Mouse (Mus musculus) liver, embryonic 14.5 days (tissue): ENCODE results near the gene Gm21969. TPM values are rescaled to one million over a fixed set of nuclear protein-coding genes. Genes with fewer than 3 reads are reported as not detected.

Experiments used
- ATAC-seq: fragments of 200-750 bp; cut with Nextera tagmentation; 2 replicates; pipeline ENCODE4 v1.8.0; 2017; ENCODE audit warnings: moderate number of reproducible peaks, mild to moderate bottlenecking, moderate library complexity; ENCODE audit not compliant: insufficient read depth
- DNase-seq, 3 experiments: peaks; one replicate each; pipeline ENCODE4 v3.0.0-alpha.2; 2012 to 2013; ENCODE audit warnings: low read depth in 3 of 3, low spot score in 3 of 3
- H3K27ac ChIP-seq: fragments of 300-500 bp; sonication (generic); 2 replicates; pipeline ENCODE4 v1.5.1; 2014; ENCODE audit warnings: moderate library complexity, mild to moderate bottlenecking, control low read depth, inconsistent platforms
- H3K27me3 ChIP-seq: fragments of 300-500 bp; sonication (generic); 2 replicates; pipeline ENCODE4 v1.6.1; 2014; ENCODE audit warnings: mild to moderate bottlenecking, low read length, moderate library complexity; ENCODE audit not compliant: control insufficient read depth, insufficient read depth
- H3K36me3 ChIP-seq: fragments of 300-500 bp; sonication (generic); replicated peaks from 2 replicates; pipeline ENCODE4 v1.6.1; 2014; ENCODE audit warnings: low read depth; ENCODE audit not compliant: control insufficient read depth, insufficient read depth
- H3K4me1 ChIP-seq, 2 experiments: fragments of 200-500 bp in 1 of 2; fragments of 300-500 bp in 1 of 2; sonication (generic) in 1 of 2; replicated peaks; 2 replicates each; pipeline ENCODE4 v1.6.1; 2012 to 2014; ENCODE audit warnings: antibody characterized with exemption in 1 of 2, inconsistent platforms in 1 of 2, low read length in 1 of 2; ENCODE audit not compliant: control insufficient read depth in 2 of 2, insufficient read depth in 2 of 2
- H3K4me2 ChIP-seq: fragments of 300-500 bp; sonication (generic); 2 replicates; pipeline ENCODE4 v1.6.1; 2014; ENCODE audit warnings: low read depth, mild to moderate bottlenecking, control low read depth, moderate library complexity
- H3K4me3 ChIP-seq, 2 experiments: fragments of 200-500 bp in 1 of 2; fragments of 300-500 bp in 1 of 2; sonication (generic) in 1 of 2; 2 replicates each; pipeline ENCODE4 v1.5.1; 2012 to 2014; ENCODE audit warnings: low read depth in 2 of 2, low read length in 2 of 2, mild to moderate bottlenecking in 2 of 2, control low read depth in 1 of 2, inconsistent platforms in 1 of 2, moderate library complexity in 1 of 2; ENCODE audit not compliant: insufficient read depth in 1 of 2
- H3K9ac ChIP-seq: fragments of 300-500 bp; sonication (generic); replicated peaks from 2 replicates; pipeline ENCODE4 v1.6.1; 2014; ENCODE audit warnings: mild to moderate bottlenecking, control low read depth, moderate library complexity
- H3K9me3 ChIP-seq: fragments of 300-500 bp; sonication (generic); 2 replicates; pipeline ENCODE4 v1.6.1; 2016; ENCODE audit warnings: low read length, mixed read lengths; ENCODE audit not compliant: control insufficient read depth
- CTCF ChIP-seq: IDR thresholded peaks from 2 replicates; pipeline ENCODE4 v1.5.1; 2016; ENCODE audit warnings: antibody characterized with exemption, low read depth, control low read depth
- EP300 ChIP-seq: IDR thresholded peaks from 2 replicates; pipeline ENCODE4 v1.6.1; 2016; ENCODE audit warnings: antibody characterized with exemption, low read depth
- WGBS: fragments of 180-500 bp; shearing (Covaris S2); extraction: QIAGEN DNeasy Blood & Tissue Kit; methylation state at CpG from one replicate; pipeline ENCODE4 v1.1.7; 2014; ENCODE audit not compliant: insufficient replicate concordance; 5-methylcytosine and 5-hydroxymethylcytosine counted together
- polyA plus RNA-seq, 2 experiments: library from polyadenylated mRNA; depleted of rRNA in 1 of 2; stranded (reverse) in 1 of 2; unstranded in 1 of 2; fragments of >200 nt; fragmentation: Nextera tagmentation in 1 of 2; extraction: Ambion mirVana in 1 of 2; gene quantifications; 2 replicates each; pipeline versions ENCODE4 v1.2.1 to v1.2.3; 2012 to 2014

Gene Gm21969
- polyA plus RNA-seq, 2 experiments, result not detected

- ATAC-seq (no peak), DNase-seq (no peak)
- TF ChIP-seq CTCF (no peak), EP300 (no peak)
- Histone ChIP-seq H3K9me3 (no peaks in the 10 kb centered on the region), H3K4me2 (no peak overlapping the region), H3K36me3 (no peaks in the 10 kb centered on the region), H3K4me1 (peaks cover 0 to 24% of the 10 kb centered on the region in 2 experiments; a peak in 2 of 4 replicates), H3K27ac (no peak overlapping the region), H3K9ac (no peak overlapping the region), H3K27me3 (no peaks in the 10 kb centered on the region), H3K4me3 (no peak overlapping the region)
- WGBS, result 29% methylated on average over 20 of the region's 20 CpGs
These were observed 5.4 kb upstream of the Gm21969 start for GRCm38 (mm10) chr4:139597286-139598284.

GRCm38 (mm10) chr4:139598356-139598755 lies 4.6 kb upstream of the Gm21969 start:
- Histone ChIP-seq H3K4me2 (peak overlapping the region; percentile 34), H3K27ac (no peak overlapping the region), H3K9ac (no peak overlapping the region), H3K9me3 (no peaks in the 10 kb centered on the region), H3K36me3 (no peaks in the 10 kb centered on the region), H3K4me3 (no peak overlapping the region), H3K4me1 (peaks cover 0 to 26% of the 10 kb centered on the region in 2 experiments; a peak in 2 of 4 replicates), H3K27me3 (no peaks in the 10 kb centered on the region)
- DNase-seq (no peak), ATAC-seq (no peak)
- WGBS, result 18% methylated on average over 13 of the region's 13 CpGs
- TF ChIP-seq EP300, result no peak
- no peak for TF ChIP-seq CTCF

- no peak overlapping the region for H3K9ac ChIP-seq
- ATAC-seq (peak; percentile 61), DNase-seq (peak in 2 of 3 experiments; percentile 43)
- under 1% methylated on average over 12 of the region's 12 CpGs for WGBS
- H3K27me3 ChIP-seq, result no peaks in the 10 kb centered on the region
- H3K27ac ChIP-seq, result no peak overlapping the region; the same call in 1 of the 2 replicates
- no peak overlapping the region for H3K4me3 ChIP-seq
- H3K4me2 ChIP-seq, result peak overlapping the region; percentile 34
- no peaks in the 10 kb centered on the region for H3K9me3 ChIP-seq
- no peaks in the 10 kb centered on the region for H3K36me3 ChIP-seq
- TF ChIP-seq CTCF (no peak), EP300 (no peak)
- peaks cover 0 to 26% of the 10 kb centered on the region in 2 experiments; a peak in 2 of 4 replicates for H3K4me1 ChIP-seq
These were observed 4.0 kb upstream of the Gm21969 start for GRCm38 (mm10) chr4:139598950-139599518.

- no peak overlapping the region for H3K4me2 ChIP-seq
- H3K9ac ChIP-seq, result no peak overlapping the region
- H3K4me1 ChIP-seq, result peaks cover 0 to 26% of the 10 kb centered on the region in 2 experiments; a peak in 2 of 4 replicates
These were observed 1.2 kb upstream of the Gm21969 start for GRCm38 (mm10) chr4:139601519-139602356.

More at GRCm38 (mm10) chr4:139601519-139602356, 1.2 kb upstream of the Gm21969 start:
- TF ChIP-seq EP300, result no peak
- no peak for TF ChIP-seq CTCF
- H3K36me3 ChIP-seq, result no peaks in the 10 kb centered on the region
- H3K27me3 ChIP-seq, result no peaks in the 10 kb centered on the region
- 38% methylated on average over 7 of the region's 7 CpGs for WGBS
- no peaks in the 10 kb centered on the region for H3K9me3 ChIP-seq
- ATAC-seq (no peak), DNase-seq (no peak)
- H3K4me3 ChIP-seq, result no peak overlapping the region
- H3K27ac ChIP-seq, result no peak overlapping the region
